Mouse (Mus musculus): ENCODE measurements around the gene Mgat4b.
A peak's percentile ranks its signal among the peaks of the same experiment; 100 is the strongest.

The Mgat4b gene

DNA sequence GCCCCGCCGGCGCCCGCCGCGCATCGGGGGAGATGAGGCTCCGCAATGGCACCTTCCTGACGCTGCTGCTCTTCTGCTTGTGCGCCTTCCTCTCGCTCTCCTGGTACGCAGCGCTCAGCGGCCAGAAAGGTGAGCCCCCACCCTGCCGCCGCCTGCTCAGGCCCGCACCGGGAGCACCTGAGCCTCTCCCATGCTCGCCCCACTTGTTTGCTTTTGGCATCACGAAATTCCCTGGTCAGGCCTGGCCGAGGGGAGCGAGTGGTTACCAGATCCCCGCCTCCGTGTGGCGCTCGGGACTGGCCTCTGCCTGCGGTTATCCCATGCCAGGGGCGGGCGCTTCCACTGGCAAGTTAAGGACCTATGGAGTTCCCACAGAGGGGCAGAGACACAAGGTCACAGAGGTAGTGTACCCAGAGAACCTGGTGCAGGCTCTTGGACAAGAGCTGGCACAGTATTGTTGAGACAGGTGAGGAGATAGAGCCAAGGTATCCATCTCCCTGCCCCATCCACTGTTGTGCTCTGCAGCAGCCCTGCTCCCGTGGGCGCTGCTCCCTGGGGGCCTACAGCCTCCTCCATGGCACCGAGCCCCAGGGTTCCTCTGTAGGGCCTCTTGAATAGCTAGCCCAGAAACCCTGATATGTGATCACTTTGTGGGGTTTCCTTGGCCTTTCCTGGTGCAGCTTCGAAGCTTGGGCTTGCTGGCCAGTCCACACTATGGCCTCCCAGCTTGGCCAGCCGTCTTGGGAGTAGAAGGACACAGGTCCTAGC, 15.1 kb downstream of the Mgat4b start:
- peak; percentile 60 for DNase-seq (ENCODE audit: low spot score)

DNA sequence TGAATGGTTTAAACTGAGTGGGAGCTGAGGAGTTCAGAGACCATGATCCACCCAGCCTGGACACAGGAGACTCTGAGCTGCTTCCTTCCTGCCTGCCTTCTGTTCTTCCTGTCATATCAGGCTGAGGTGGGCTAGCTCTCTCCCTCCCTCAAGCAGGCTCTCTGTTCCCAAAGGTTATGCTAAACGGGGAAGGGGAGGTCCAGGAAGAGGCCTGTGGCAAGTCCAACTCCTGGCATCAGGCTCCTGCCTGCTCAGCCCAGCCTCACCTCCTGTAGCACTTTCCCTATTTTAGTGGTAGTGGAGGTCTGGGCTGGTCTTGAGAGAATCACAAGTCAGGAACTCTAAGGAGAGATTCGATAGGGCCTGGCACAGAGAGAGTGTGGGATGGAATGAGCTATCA, 15.7 kb downstream of the Mgat4b start:
- DNase-seq (ENCODE audit: low spot score), result peak; percentile 52

DNA sequence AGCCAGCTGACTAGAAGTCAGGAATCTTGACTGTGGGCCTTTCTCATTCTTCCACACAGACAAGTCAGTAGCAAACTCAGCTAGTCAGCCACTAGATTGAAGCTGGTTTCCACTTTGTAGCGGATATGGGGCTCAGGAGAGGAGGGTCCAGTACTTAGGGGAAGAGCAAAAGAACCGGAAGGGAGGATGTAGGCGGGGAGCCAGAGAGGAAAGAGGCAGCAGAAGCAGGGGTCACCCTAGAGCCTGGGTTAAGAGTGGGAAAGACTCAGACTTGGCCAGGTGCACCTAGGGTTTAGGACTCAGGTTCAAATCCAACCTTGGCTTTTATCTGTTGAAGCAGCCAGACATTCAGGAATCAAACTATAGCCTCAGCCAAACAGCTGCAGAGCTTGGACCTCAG, 16.5 kb downstream of the Mgat4b start:
- peak; percentile 34 for DNase-seq (ENCODE audit: low spot score)

- no peak for DNase-seq (ENCODE audit: low spot score)
Measured at GRCm38 (mm10) chr11:50227736-50228135, 17.0 kb downstream of the Mgat4b start.

DNA sequence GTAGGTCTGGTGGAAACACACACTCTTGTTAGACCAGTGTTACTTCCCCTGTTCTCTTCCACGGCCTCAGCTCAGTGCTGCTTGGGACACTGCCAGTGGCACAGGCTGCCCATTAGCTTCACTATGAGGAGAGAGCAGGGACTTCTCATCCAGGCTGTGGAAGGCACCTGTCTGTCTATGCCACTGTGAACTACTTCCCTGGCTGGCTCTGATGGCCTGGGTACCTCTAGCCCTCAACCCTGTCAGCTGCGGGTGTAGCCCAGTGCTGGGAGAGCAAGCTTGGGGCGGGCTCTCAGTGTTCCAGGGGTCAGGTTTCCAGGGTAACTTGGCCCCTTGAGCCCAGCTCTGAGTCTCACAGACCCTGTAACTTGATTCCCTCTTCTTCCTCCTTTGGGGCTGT, 18.1 kb downstream of the Mgat4b start:
- peak; percentile 50 for DNase-seq (ENCODE audit: low spot score)

DNA sequence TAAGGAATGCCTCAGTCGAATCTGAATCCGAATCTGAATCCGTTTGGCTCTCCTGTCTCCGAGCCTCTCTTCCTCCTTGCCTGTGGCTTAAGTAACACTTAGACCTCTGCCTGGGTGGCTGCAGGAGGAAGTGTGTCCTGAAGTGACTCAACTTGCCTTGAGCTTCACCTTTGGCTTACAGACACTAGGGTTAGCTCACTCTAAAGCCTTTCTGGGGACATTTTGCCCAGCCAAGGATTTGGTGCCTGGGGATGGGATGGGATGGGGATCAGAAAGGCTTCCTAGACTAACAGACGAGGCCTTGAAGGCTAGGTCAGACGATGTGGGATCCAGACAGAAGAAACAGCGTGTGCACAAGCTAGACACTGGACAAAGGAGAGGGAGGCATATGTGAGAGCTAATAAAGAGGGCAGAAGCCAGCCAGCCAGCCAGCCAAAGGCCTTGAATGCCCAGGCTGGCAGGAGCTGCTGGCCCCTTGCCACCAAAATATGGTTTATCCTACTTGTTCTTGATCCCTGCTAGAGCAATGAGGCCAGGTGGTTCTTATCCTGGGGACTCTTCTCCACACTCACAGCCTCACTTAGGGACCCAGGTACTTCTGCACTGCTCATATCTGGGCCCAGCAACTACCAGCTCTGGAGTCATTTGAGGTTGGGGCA, 18.7 kb downstream of the Mgat4b start:
- DNase-seq (ENCODE audit: low spot score), result peak; percentile 77

- DNase-seq (ENCODE audit: low spot score), result no peak
Measured at GRCm38 (mm10) chr11:50230481-50231304, 20.0 kb downstream of the Mgat4b start.

DNA sequence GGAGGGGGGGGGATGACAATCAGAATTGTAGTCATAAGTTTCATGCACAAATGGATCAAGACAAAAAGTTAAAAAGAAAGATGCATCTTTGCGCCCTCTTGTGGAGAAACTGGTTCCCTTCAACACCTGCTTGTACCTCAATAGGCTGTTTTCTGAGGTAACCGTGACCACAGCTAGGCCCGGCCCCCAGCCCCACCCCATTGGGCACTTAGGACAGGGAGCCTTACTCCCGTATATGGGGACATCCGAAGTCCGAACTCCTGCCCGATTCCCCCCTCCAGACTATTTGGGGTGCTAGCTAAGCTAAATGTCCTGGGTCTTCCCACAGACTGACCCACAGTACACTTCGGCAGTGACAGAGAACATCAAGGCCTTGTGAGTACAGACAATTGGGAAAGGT, 20.7 kb downstream of the Mgat4b start:
- peak; percentile 76 for DNase-seq (ENCODE audit: low spot score)

GRCm38 (mm10) chr11:50233022-50233421, 22.3 kb downstream of the Mgat4b start:
- DNase-seq (ENCODE audit: low spot score), result no peak

DNA sequence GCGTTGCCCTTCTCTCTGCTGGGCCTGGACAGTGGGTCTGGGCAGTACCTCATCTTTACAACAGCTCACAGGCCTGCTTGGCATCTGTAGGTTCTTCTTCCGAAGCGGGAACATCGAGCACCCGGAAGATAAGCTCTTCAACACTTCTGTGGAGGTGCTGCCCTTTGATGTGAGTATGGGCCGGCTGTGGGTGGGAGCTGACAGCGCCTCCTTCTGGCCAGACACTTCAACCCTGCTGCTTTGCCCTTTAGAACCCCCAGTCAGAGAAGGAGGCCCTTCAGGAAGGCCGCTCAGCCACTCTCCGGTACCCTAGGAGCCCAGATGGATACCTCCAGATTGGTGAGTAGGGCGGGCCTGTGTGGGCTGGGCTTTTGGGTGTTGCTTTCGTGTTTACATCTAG, 23.3 kb downstream of the Mgat4b start:
- no peak for DNase-seq (ENCODE audit: low spot score)

GRCm38 (mm10) chr11:50234606-50235005, 23.9 kb downstream of the Mgat4b start:
- no peak for DNase-seq (ENCODE audit: low spot score)

DNA sequence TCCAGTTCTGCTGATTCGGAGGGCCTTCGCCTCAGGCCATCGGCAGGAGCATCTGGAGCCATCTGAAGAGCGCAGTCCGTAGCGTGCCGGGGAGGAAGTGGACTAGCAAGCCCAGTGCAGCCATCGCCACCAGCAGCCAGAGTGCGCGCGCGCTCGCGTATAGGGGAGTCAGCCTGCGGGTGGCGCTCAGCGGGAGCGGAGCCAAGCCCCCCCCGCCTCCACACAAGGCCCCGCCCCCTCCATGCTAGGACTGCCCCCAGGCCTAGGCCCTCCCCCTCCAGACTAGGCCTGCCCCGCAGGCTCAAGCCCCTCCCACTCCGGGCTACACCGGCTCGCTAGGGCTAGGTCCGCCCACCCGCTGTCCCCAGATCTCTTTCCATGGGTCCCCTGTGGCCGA, 25.8 kb downstream of the Mgat4b start:
- DNase-seq (ENCODE audit: low spot score), result peak; percentile 68

- DNase-seq (ENCODE audit: low spot score), result no peak
Measured at GRCm38 (mm10) chr11:50236937-50237835, 26.5 kb downstream of the Mgat4b start.

DNA sequence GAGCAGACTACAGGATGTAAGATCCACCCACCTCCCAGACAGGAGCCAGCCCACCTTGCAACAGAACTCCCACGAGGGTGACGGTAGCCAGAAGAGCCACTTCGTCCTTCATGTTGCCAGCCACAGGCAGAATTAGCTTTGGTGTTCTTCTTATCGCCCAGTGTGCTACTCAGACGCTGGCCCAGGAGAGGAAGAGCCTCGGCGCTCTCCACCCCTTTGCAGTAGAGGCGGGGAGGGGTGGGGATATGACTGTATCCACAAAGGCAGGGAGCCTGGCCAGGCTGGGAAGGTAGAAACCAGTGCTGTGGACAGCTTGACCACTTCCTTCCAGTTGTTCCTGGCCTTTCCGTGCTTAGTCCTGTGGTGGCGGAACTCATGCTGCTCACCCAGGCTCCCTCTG, 27.6 kb downstream of the Mgat4b start, which contains the start of gene Ltc4s:
Gene Ltc4s (minus strand): TSS at position 293 of the 400 bp plus-strand sequence.
- peak; percentile 56 for DNase-seq (ENCODE audit: low spot score)

- peak; percentile 91 for DNase-seq (ENCODE audit: low spot score)
Measured at GRCm38 (mm10) chr11:50238821-50239791, 28.4 kb downstream of the Mgat4b start.

DNA sequence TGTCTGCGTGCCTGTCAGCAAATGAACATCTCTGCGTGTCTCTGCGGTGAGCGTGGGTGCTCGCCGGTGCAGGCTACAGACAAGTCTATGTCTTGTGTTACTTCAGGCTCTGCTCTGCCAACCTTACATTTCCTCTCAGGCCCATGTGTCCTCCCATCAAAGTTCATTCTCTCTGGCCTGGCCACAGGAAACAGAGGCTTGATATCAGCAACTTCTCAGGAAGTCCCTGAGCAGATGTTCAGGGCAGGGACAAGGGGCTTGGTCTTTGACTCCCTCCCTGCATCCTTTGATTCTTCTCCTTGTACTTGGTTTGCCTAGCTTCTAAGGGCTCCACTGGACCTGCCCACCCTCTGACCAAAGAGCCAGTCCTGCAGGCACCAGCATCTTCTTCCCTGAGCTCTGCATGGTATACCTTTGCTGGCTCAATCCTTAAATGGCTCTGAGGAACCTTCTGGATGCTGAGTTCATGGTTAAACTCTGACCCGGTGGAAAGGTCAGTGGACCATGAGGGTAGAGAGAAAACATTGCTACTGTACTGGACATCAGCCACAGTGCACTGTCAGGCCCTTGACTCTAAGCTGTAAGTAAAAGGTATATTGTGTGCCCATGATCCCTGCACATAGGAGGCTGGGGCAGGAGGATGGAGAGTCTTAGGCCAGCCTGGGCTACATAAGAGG, 29.7 kb downstream of the Mgat4b start:
- DNase-seq (ENCODE audit: low spot score), result peak; percentile 35

DNA sequence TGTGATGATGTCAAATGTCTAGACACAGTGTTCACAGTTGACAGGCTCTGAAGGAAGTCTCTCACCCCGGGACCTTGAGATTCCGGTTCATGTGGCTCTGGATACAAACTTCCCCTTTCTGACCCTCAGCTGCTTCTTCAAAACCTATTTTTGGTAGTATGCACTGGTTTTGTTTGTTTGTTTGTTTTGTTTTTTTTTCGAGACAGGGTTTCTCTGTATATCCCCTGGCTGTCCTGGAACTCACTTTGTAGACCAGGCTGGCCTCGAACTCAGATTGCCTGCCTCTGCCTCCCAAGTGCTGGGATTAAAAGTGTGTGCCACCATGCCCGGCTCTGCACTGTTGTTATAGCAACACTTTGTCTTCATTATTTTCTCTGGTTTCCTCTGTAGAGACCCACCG, 33.2 kb downstream of the Mgat4b start:
- DNase-seq (ENCODE audit: low spot score), result no peak

- DNase-seq (ENCODE audit: low spot score), result no peak
Measured at GRCm38 (mm10) chr11:50245269-50245668, 34.6 kb downstream of the Mgat4b start.

GRCm38 (mm10) chr11:50248473-50249171, 37.9 kb downstream of the Mgat4b start:
- no peak for DNase-seq (ENCODE audit: low spot score)
